Mouse (Mus musculus): ENCODE measurements around the gene Apbb1ip.

Gene Apbb1ip

DNA sequence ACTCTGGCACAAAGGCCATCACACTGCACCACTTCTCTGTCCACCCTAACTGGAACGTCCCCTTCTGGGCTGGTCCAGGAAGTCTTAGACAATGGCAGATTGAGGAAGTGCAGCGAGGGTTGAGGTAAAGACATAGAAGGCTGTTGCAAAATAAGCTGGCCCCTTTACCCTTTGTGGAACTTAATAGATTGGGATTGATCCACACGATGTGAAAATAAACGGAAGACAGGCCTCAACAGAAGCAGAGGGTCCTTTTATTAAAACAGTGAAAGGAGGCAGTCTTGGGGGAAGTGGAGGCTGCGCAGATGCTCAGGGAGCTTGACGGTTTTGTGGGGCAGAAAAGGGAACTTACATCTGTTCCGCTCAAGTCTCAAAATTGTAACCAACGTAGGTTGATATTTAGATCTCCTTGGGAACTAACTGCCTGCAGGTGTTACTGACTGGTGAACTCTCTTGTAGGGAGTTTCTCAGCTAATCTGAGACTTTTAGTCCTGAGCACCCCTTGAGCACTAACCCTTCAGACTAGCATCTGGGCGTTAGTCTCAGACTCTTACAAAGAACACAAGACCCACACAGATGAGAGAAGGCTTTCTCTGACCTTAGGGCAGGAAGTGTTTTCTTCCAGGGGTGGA, at the start of gene Apbb1ip:
Gene Apbb1ip, plus strand, starts transcription at position 546 of the 632 bp plus-strand sequence.
- no peak for DNase-seq (ENCODE audit: low read depth, low spot score)

DNA sequence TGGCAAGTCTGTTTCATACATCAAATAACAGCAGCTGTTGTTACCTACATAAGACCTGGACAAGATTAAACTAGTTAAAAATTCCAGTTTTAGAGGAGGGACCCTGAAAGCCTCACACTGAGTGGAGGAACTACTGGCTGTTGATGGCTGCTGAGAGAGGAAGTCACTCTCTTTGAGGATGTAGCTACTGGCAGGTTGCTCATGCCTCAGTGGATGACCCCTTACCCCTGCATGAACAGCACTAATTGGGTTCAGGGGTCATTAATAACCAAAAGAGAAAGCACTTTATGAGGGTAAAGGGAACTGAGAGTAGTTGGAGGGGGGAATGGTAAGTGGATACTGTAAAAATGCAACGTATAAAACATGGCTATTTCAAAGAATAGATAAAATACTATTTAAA, 46.8 kb upstream of the Apbb1ip start:
- DNase-seq (ENCODE audit: low read depth, low spot score) = no peak

DNA sequence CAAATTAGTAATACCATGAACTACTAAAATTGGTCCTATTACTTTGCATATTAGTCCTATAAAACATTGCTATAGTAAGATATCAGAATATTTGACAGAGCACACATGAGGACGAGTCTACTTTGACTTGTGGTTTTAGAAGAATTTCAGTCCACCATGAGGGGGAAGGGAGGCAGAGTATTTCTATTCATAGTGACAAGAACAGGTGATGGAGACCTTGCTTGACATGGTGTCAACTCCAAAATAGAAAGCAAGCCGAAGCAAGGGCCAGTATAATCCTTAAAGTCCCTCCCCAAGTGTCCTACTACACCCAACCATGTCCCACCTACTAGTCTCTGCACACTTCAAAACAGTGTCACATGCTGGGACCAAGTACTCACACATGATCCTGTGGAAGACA, 37.8 kb upstream of the Apbb1ip start:
- no peak for DNase-seq (ENCODE audit: low read depth, low spot score)

DNA sequence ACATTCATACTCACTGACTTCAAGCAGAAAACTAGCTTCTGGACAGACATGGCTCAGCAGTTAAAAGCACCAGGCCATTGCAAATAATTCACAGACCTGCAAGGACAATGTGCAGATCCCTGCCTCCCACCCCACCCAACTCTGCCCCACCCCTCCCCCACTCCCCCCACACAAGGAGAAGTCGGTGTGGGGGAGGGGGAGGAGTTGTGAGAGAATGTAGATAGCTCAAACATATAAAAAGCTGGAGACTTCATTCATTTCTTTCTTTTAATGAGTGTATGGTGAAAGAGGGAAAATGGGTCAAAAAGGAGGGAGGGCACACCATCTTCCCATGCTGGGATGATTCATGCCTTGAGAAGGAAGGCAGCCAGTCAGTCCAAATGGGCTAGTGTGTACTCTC, 34.5 kb upstream of the Apbb1ip start:
- peak; percentile 65 for DNase-seq (ENCODE audit: low read depth, low spot score)

DNA sequence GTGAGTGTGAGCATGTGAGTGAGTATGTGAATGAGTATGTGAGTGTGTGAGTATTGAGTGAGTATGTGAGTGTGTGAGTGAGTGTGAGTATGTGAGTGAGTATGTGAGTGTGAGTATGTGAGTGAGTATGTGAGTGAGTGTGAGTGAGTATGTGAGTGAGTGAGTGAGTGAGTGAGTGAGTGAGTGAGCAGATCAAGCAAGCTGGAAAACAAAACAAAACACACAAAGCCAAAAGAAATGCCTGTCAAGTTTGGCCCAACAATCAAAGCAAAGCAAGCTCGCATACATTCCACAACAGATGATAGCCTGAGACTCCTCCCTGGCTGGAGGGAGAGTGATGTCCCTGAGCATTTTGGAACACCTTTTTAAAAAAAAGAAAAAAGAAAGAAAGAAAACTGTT, 33.5 kb upstream of the Apbb1ip start:
- no peak for DNase-seq (ENCODE audit: low read depth, low spot score)

DNA sequence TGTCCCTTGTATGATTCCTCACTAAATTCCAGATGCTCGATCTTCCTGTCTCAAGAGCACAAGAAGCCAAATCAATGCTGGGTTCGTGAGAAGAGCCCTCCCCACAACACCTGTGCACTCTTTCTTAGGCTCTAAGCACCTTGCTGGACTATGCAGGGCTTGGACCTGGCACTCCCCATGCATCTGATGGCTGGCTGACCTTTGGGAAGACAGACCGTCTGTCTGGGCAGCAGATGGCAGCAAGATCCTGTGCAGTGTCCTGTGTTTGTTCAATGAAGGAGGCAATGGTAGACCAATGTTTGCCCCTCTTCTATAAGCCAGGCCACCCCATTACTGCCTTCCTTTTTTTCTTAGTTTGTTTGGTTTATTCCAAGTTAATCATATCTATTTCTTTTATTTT, 32.7 kb upstream of the Apbb1ip start:
- DNase-seq (ENCODE audit: low read depth, low spot score) = no peak

DNA sequence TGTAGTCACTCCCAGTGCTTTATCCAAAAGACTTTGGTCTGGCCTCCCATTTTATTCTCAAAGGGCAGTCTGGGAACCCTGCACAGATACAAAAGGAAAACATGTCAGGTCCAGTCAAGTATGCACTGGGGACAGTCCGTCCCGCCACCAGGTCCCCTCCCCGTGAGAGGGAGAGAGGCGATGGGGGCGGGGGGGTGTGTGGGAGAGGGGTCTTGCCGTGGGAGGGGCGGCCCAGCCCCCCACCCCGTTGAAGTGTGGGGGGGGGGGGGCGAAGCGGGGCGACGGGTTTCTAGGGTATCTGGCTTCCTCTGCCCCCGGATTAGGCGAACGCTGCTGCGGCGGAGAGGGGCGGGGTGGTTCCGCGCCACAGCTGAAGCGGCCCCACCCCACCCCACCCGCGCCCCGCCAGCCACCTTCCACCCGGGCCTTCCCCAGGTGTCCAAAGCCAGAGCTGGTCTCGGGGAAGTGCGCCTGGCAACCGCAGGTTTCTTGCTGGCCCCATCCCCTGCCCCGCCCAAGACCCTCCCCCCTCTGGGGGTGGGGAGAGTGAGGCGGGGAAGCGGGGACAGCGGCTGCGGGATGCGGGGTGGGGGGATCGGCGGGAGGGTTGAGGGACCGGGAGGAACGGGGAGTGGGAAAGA, 29.7 kb upstream of the Apbb1ip start:
- DNase-seq (ENCODE audit: low read depth, low spot score) = no peak

DNA sequence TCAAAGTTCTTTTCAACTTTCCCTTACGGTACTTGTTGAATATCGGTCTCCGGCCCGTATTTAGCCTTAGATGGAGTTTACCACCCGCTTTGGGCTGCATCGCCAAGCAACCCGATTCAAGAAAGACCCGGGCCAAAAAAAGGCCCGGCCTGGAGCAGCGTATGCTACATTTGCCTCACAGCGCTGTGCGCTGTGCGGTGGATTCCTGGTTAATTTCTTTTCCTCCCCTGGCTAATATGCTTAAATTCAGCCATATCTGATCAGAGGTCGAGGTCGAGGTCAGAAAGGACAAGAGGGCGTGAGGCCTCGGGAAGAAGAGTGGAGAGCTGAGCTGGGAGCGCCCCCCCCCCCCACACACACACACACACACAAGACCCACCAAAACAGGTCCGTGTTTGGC, 29.0 kb upstream of the Apbb1ip start:
- DNase-seq (ENCODE audit: low read depth, low spot score) = no peak

DNA sequence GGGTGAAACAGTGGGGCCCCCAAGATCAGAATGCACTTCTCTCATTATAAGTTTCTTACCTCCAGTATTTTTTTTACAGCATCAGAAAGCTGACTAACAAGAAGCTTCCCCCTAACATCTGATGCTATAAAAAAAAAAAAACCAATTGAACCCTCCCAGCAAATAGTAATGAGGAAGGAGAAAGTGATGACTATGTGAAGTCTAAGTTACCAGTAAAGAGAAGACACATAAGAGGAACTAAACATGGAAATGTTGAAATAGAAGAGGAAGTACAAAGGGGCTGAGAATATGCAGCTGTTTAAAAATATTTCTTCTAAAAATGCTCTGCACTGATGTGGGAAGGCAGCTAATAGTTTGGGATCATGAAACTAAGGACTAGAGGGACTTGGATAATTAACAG, 27.1 kb upstream of the Apbb1ip start:
- no peak for DNase-seq (ENCODE audit: low read depth, low spot score)

DNA sequence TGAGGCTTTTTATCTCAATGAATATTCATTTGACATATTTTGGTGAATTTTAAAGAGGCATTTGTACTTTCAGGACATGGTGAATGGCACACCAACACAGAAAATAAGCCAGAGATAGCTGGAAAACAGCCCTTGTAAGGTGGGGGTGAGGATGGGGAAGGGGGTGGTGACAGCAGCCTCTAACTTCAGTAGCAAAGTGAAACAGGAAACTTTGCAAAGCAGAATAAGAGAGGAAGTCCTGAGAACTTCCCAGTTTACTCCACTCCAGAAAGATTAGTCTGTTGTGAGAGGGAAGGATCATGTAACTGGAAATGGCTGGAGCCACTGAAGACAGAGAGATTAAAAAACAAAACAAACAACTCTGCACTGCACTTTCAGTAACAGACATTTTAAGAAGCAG, 26.0 kb upstream of the Apbb1ip start:
- no peak for DNase-seq (ENCODE audit: low read depth, low spot score)

DNA sequence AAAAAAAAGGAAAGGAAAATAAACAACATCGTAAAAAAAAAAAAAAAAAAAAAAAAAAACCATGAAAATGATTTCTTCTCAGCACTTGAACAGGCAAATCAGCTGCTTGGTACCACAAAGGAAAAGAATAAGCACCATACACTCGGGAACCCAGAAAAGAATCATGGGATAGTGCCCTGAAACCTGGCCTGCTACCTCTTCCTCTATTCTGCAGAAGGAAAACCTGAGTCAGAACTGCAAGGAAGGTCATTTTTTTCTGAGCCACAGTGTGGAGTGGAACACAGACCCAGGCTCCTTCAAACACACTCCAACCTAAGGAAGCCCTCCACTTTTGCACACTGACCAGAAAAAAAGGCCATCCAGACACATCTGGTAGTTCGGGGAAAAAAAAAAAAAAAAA, 24.1 kb upstream of the Apbb1ip start:
- no peak for DNase-seq (ENCODE audit: low read depth, low spot score)

DNA sequence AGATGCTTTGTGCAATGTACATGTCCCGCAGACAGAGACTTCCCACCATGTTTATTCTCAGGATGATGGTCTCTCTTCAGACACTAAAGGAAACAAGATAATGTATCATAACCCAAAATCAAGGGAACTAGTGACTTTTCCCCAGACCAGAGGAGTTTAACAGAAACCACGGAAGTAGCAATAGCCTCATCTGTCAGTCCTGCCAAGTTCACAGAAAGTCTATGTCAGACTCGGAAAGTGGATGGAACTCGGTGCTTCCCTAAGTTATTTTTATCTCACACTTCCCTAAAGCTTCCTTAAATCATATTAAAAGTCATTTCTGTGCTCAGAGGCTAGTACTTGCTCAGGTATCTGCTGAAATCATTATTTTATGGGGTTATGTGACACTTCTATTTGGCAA, 21.4 kb upstream of the Apbb1ip start:
- no peak for DNase-seq (ENCODE audit: low read depth, low spot score)

DNA sequence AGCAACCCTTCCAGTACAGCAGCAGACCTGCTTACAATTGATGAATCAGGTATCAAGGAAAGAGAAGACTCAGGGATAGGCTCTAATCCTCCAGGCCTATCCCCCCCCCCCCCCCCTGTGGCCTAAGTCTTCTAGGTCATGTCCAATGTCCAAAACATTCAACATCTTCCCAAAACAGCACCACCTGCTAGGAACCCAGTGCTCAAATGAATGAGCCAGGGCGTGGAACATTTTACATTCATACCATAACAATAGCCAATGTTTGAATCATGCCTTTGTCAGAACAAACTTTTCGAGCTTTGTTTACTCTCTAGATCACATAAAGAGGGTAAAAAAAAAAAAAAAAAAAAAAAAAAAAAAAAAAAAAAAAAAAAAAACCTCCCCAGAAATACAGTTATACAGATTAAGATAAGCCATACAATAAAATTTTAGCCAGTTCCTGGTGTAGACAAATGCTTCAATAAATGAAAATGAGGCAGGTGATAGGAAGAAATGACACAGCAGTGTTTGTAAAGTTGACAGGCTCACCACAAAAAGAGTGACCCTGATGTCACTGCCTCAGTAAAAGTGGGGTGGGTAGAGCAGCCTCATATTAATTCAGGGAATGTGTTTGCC, 20.3 kb upstream of the Apbb1ip start:
- DNase-seq (ENCODE audit: low read depth, low spot score) = no peak

DNA sequence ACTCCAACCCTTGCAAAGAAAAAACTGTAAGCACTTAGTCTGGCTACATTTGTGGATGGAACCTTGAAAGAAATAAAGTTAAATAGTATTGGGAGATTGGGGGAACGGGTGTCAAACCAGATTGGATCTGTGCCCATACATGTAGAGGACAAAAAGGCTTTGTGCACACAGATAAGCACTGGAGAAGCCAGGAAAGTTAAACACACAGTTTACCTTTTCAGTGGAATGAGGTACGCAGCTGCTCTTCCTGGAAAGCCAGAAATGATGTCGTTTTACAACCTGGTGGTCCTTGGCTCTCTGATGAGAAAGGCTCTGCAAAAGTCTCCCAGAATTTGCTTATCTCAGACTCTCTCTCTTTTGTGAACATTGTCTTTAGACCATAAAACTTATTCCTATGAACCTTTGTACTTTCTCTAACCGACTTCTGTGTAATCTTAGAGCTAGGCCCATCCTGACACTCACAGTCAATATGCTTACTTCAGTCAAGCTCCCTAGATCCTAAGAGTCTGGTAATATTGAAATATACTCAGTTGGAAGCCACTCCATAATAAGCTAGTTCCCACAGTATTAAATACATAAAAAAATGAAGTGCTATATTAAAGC, 19.6 kb upstream of the Apbb1ip start:
- DNase-seq (ENCODE audit: low read depth, low spot score) = no peak

DNA sequence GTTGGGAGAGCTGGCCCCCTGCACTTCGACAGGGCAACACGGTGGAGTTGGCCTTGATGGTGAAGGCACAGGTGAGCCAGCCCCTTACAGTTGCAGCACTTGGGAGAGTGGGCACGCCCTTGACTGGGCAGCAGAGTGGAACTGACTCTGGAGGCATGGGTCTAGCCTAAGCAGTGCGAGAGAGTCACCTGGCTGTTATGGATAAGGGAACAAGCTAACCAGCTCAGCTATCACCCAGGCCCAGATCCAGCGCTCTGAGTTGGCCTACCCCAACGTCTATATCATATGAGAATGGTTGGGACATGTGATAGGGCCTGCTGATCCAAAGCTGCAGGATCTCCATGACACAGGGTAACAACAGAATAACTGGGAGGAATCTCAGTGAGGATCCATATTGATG, 18.3 kb upstream of the Apbb1ip start:
- no peak for DNase-seq (ENCODE audit: low read depth, low spot score)

DNA sequence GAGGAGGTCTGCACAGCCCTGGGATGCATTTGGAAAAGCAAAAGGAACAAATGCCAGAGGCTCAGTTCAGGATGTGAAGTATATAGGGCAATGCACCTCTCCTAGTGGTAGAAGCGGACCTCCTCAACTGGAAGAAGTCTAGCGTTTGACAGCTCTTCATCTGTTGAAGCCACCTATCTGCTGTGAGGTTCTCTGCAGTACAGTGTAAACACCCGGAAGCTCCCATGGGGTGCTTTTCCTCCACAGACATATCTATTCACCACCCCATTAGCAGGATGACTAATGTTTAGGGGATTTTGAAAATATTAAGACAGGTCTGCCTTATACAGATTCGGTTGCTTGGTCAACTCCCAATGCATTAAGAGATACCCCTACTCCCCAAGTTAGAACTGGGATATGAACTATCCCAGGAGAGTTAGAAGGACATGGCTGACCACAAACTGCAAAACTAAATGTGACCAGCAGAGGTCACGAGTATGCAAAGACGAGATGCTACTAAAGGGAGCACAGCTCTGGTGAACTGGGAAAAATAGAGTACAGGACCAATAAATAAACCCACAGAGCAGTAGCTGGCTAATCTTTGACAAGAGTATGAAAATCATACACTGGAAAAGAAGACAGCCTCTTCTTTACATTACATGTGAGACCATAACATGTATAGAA, 15.5 kb upstream of the Apbb1ip start:
- peak; percentile 85 for DNase-seq (ENCODE audit: low read depth, low spot score)

DNA sequence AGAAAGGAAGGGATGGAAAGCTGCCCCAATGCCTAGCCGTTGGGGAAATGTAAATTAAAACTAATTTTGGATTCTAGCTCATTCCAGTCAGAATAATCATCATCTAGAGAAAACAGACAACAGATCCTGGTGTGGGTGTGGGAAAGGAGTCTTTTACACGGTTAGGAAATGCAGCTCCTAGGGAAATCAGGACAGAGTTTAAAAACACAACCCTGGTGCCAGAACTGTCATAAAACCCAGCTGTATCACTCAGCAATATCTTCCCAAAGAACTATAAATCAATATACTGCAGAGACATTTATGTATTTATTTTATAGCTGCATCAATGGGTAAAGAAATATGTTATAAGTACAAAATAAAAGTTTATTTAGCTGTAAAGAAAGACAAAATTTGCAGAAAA, 13.4 kb upstream of the Apbb1ip start:
- DNase-seq (ENCODE audit: low read depth, low spot score) = no peak

DNA sequence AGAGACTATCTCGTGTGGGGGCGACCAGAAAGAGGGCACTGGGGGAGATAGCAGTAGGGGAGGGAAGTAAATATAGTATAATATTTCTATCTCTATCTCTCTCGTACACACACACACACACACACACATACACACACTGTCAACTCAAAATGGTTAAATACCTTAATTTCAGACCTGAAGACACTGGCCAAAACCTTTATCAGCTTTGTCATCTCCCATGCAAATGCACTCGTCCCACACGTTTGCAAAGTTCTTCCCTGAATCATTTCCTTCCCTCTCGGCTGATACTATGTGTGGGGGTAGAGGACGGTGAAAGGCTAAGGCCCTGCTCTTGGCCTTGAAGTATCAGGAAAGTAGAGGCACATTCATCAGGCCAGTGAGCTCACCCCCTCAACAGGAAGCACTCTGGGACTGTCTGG, 12.8 kb upstream of the Apbb1ip start:
- no peak for DNase-seq (ENCODE audit: low read depth, low spot score)

DNA sequence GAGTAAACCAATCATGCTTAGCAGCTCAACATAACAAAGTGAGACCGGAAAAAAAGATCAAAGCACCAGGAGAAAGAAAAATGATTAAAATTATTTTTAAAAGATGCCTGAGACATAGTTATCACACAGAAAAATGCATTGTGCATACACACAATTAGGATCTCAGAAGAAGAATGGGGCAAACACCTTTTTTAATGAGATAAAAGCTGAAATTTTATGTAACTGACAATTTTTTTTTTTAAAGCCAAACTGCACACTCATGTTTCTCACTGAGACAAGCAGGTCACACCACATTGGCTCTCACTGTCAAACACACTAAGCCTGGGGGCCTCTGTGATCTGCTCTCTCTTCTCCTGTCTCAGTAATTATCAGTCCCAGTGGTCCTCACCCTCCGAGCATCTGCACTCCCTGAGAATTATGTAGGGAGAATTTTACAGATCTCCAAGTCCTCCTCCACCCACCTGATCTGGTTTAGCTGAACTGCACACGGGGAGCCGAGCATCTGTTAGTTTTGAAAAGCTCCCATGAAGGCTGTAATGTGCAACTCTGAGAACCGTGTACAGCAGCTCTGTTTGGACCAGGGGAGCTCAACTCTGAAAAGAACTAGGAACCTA, 9.0 kb upstream of the Apbb1ip start:
- DNase-seq (ENCODE audit: low read depth, low spot score) = no peak

DNA sequence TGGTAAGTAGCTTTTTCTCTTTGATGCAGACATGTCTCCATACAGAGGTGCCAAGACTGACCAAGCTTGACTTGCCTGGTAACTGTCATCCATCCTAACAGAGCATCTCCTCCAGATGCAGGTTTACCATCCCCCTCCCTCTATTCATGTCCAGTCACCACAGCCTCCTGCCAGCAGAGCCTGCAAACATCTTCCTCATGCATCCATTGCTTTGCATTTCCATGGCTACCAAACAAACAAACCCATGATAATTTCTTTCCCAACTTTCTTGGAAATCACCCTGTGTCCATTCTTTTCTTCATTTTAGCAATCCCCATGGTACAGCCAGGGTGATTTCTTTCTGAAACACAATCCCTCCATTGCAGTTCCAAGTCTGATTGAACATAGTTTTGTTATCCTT, 2.6 kb upstream of the Apbb1ip start:
- DNase-seq (ENCODE audit: low read depth, low spot score) = peak; percentile 56

DNA sequence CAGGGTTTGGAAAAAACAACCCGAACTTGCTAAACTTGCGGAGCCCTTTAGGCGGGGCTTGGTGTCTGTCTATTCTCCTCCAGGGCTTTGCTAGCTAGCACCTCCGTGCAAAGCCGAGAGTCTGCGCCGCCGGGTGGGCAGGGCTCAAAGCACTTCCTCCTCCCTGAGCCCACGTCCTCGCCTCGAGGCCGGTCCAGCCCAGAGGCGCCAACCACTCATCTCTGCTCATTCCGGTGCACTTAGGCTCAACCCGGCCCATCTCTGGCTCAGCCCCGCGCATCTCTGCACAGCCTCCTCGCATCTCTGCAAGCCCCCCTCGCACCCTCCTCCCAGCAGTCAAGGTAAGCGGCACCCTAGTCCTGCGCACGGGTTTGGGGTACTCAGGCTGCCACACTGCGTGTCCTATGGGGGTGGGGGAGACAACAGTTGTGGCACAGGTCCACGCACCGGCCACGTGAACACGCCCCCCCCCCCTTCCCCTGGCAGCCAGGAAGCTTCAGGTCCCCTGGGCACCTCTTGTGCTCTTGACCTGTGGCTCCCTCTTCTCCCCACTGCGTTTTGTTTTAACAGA, 372 bp downstream of the Apbb1ip start:
- peak; percentile 88 for DNase-seq (ENCODE audit: low read depth, low spot score)

DNA sequence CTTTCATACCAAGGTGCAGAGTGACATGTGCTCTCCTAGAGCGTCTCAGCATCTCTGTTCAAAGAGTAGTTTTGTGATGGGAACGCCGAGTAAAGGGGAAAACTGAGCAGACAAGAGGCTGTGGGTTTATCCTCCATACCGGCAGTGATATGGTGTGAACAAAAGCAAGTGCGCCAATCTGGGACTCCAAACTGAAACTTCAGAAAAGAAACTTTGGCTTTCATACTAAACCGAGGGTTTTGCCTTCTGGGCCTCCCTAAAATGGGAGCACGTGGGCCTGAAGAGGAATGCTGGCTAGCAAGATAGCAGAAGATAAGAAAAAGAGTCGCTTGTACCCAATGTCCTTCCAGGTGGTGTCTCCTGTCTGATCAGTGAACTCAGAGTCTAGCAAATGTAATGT, 1.3 kb downstream of the Apbb1ip start:
- peak; percentile 45 for DNase-seq (ENCODE audit: low read depth, low spot score)

Measured in 3T3-L1 (cell line).